Mouse (Mus musculus) liver, embryonic 15.5 days (tissue): Measurements from ENCODE around the gene Pex14. TPM values are rescaled to one million over a fixed set of nuclear protein-coding genes. Genes with fewer than 3 reads are reported as not detected.

Experiments used
- ATAC-seq: fragments of 200-750 bp; cut with Nextera tagmentation; 2 replicates; pipeline ENCODE4 v1.8.0; 2017; ENCODE audit warnings: moderate number of reproducible peaks, mild to moderate bottlenecking, moderate library complexity; ENCODE audit not compliant: insufficient read depth
- H3K27ac ChIP-seq: fragments of 300-500 bp; sonication (generic); replicated peaks from 2 replicates; pipeline ENCODE4 v1.5.1; 2015; ENCODE audit warnings: mild to moderate bottlenecking, inconsistent platforms
- H3K27me3 ChIP-seq: fragments of 300-500 bp; sonication (generic); 2 replicates; pipeline ENCODE4 v1.6.1; 2015; ENCODE audit warnings: mild to moderate bottlenecking, inconsistent platforms
- H3K36me3 ChIP-seq: fragments of 300-500 bp; sonication (generic); replicated peaks from 2 replicates; pipeline ENCODE4 v1.6.1; 2015; ENCODE audit warnings: moderate library complexity, mild to moderate bottlenecking, inconsistent platforms
- H3K4me1 ChIP-seq: fragments of 300-500 bp; sonication (generic); replicated peaks from 2 replicates; pipeline ENCODE4 v1.6.1; 2015; ENCODE audit warnings: inconsistent platforms
- H3K4me2 ChIP-seq: fragments of 300-500 bp; sonication (generic); 2 replicates; pipeline ENCODE4 v1.6.1; 2015; ENCODE audit warnings: moderate library complexity, mild to moderate bottlenecking, inconsistent platforms
- H3K4me3 ChIP-seq: fragments of 300-500 bp; sonication (generic); replicated peaks from 2 replicates; pipeline ENCODE4 v1.5.1; 2015; ENCODE audit warnings: mild to moderate bottlenecking, inconsistent platforms
- H3K9ac ChIP-seq: fragments of 300-500 bp; sonication (generic); 2 replicates; pipeline ENCODE4 v1.6.1; 2015; ENCODE audit warnings: moderate library complexity, mild to moderate bottlenecking, inconsistent platforms
- H3K9me3 ChIP-seq: fragments of 300-500 bp; sonication (generic); replicated peaks from 2 replicates; pipeline ENCODE4 v1.6.1; 2016; ENCODE audit warnings: inconsistent platforms
- WGBS: fragments of 180-500 bp; shearing (Covaris S2); methylation state at CpG from one replicate; pipeline ENCODE4 v1.1.7; 2015; ENCODE audit warnings: mixed read lengths; ENCODE audit not compliant: insufficient replicate concordance; 5-methylcytosine and 5-hydroxymethylcytosine counted together
- polyA plus RNA-seq: library from polyadenylated mRNA; unstranded; fragments of >200 nt; fragmentation: Nextera tagmentation; extraction: Ambion mirVana; gene quantifications from 2 replicates; pipeline ENCODE4 v1.2.1, GENCODE M21; 2015

Gene Pex14
- polyA plus RNA-seq, 1 experiment from 2014 or later = 27.2 TPM

GRCm38 (mm10) chr4:148914863-148915622, 184.6 kb downstream of the Pex14 start:
- WGBS = 50% methylated on average over 10 of the region's 10 CpGs
- no peak overlapping the region for H3K4me2 ChIP-seq
- no peak for ATAC-seq
- H3K9me3 ChIP-seq = no peaks in the 10 kb centered on the region
- no peak overlapping the region for H3K4me3 ChIP-seq
- H3K4me1 ChIP-seq = no peaks in the 10 kb centered on the region
- H3K27ac ChIP-seq = no peak overlapping the region
- no peaks in the 10 kb centered on the region for H3K36me3 ChIP-seq
- H3K9ac ChIP-seq = no peak overlapping the region
- H3K27me3 ChIP-seq = peaks cover 12% of the 10 kb centered on the region

- Histone ChIP-seq H3K4me2 (no peak overlapping the region), H3K4me3 (no peak overlapping the region), H3K27ac (no peak overlapping the region), H3K27me3 (0 out of 2 replicates have a peak, but pooled peaks cover 3% of the 10 kb centered on the region), H3K36me3 (no peaks in the 10 kb centered on the region), H3K9me3 (no peaks in the 10 kb centered on the region), H3K9ac (no peak overlapping the region), H3K4me1 (no peaks in the 10 kb centered on the region)
- ATAC-seq = no peak
- 55% methylated on average over 8 of the region's 8 CpGs for whole genome bisulfite sequencing
These were observed 186.7 kb downstream of the Pex14 start for GRCm38 (mm10) chr4:148912826-148913590.

- WGBS = 53% methylated on average over 7 of the region's 7 CpGs
These were observed 187.5 kb downstream of the Pex14 start for GRCm38 (mm10) chr4:148912134-148912533.

More at GRCm38 (mm10) chr4:148912134-148912533, 187.5 kb downstream of the Pex14 start:
- Histone ChIP-seq H3K27me3 (0 out of 2 replicates have a peak, but pooled peaks cover 3% of the 10 kb centered on the region), H3K4me3 (no peak overlapping the region), H3K4me2 (no peak overlapping the region), H3K27ac (no peak overlapping the region), H3K36me3 (no peaks in the 10 kb centered on the region), H3K9me3 (no peaks in the 10 kb centered on the region), H3K9ac (no peak overlapping the region), H3K4me1 (no peaks in the 10 kb centered on the region)
- no peak for ATAC-seq

Other genes starting within 250 kb of the Pex14 start
- 14.4 and 17.7 TPM in 2 replicates for gene Dffa, start 4.3 kb upstream of the Pex14 start, polyA plus RNA-seq
- 0.14 TPM in 1 of 2 replicates, not detected in the other for gene Cort, start 26.9 kb upstream of the Pex14 start, polyA plus RNA-seq
- 9.8 and 12.4 TPM in 2 replicates for gene Cenps, start 37.8 kb upstream of the Pex14 start, polyA plus RNA-seq
- 73.5 and 73.9 TPM in 2 replicates for gene Pgd, start 66.9 kb upstream of the Pex14 start, polyA plus RNA-seq
- 5.6 and 6.0 TPM in 2 replicates for gene Kif1b, start 207.8 kb upstream of the Pex14 start, polyA plus RNA-seq